Mouse (Mus musculus) heart, postnatal 0 days (tissue): ENCODE data around the gene Ncam2. TPM values are rescaled to one million over a fixed set of nuclear protein-coding genes. Genes with fewer than 3 reads are reported as not detected.
"Not testable (repeated sequence)": the region's sequence is repeated elsewhere in the genome, so short reads cannot be mapped to it uniquely, and the experiment has no call there.

Experiments
- ATAC-seq: fragments of 200-750 bp; cut with Nextera tagmentation; 2 replicates; pipeline ENCODE4 v1.8.0; 2017; ENCODE audit warnings: low read depth, moderate number of reproducible peaks, moderate library complexity; ENCODE audit not compliant: insufficient read depth
- DNase-seq: peaks from one replicate; pipeline ENCODE4 v3.0.0-alpha.2; 2016; ENCODE audit warnings: low spot score
- H3K27ac ChIP-seq: fragments of 300-500 bp; sonication (generic); 2 replicates; pipeline ENCODE4 v1.5.1; 2014; ENCODE audit warnings: low read depth, mild to moderate bottlenecking
- H3K27me3 ChIP-seq: fragments of 300-500 bp; sonication (generic); 2 replicates; pipeline ENCODE4 v1.6.1; 2014; ENCODE audit warnings: low read length, mixed read lengths; ENCODE audit not compliant: control insufficient read depth, insufficient read depth
- H3K36me3 ChIP-seq: fragments of 300-500 bp; sonication (generic); replicated peaks from 2 replicates; pipeline ENCODE4 v1.6.1; 2014; ENCODE audit warnings: low read length, mixed read lengths; ENCODE audit not compliant: control insufficient read depth, insufficient read depth
- H3K4me1 ChIP-seq: fragments of 300-500 bp; sonication (generic); 2 replicates; pipeline ENCODE4 v1.6.1; 2014; ENCODE audit warnings: antibody characterized with exemption; ENCODE audit not compliant: control insufficient read depth, insufficient read depth
- H3K4me2 ChIP-seq: fragments of 300-500 bp; sonication (generic); 2 replicates; pipeline ENCODE4 v1.6.1; 2014; ENCODE audit warnings: low read depth, mild to moderate bottlenecking, low read length, moderate library complexity
- H3K4me3 ChIP-seq: fragments of 300-500 bp; sonication (generic); 2 replicates; pipeline ENCODE4 v1.5.1; 2014; ENCODE audit warnings: low read depth, low read length
- H3K9ac ChIP-seq: fragments of 300-500 bp; sonication (generic); replicated peaks from 2 replicates; pipeline ENCODE4 v1.6.1; 2014; ENCODE audit warnings: low read depth, low read length, mixed read lengths
- H3K9me3 ChIP-seq: fragments of 300-500 bp; sonication (generic); replicated peaks from 2 replicates; pipeline ENCODE4 v1.6.1; 2016; ENCODE audit warnings: low read length; ENCODE audit not compliant: control insufficient read depth
- CTCF ChIP-seq: IDR thresholded peaks from 2 replicates; pipeline ENCODE4 v1.5.1; 2016; ENCODE audit warnings: antibody characterized with exemption, control low read depth, low read depth
- EP300 ChIP-seq: IDR thresholded peaks from 2 replicates; pipeline ENCODE4 v1.6.1; 2016; ENCODE audit warnings: antibody characterized with exemption, low read depth
- WGBS: fragments of 180-500 bp; shearing (Covaris S2); extraction: QIAGEN DNeasy Blood & Tissue Kit; methylation state at CpG from one replicate; pipeline ENCODE4 v1.1.7; 2014; 5-methylcytosine and 5-hydroxymethylcytosine counted together
- polyA plus RNA-seq: library from polyadenylated mRNA; unstranded; fragments of >200 nt; fragmentation: Nextera tagmentation; extraction: Ambion mirVana; gene quantifications from 2 replicates; pipeline ENCODE4 v1.2.1, GENCODE M21; 2015
- total RNA-seq: library from RNA; depleted of rRNA; stranded (reverse); fragments of >200 nt; gene quantifications from 2 replicates; pipeline ENCODE4 v1.2.3, GENCODE M21; 2014; ENCODE audit warnings: low replicate concordance

Ncam2 gene
- total and polyA plus RNA-seq, 2 experiments from 2014 or later, result 0.04 TPM; not detected in 1

DNA sequence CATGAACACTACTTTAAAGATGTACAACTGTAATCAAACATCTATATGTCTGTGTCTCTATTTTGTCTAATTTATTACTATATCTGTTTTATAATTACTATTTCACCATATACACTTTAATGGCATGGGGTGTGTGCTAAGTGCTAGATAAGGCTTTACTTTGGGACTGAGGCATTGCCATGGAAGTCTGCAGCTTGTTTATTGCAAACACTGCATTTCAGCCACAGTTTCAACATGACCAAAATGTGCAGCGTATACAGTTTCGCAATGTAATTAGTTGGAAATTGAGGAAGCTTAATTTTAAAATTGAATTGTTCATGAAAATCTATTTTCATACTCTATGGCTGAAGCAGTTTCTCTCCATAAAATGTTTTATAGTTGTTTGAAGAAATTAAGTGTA lies 254.0 kb downstream of the Ncam2 start:
- 81% methylated on average over 2 of the region's 2 CpGs for WGBS
- ATAC-seq, result no peak
- DNase-seq, result no peak
- Histone ChIP-seq H3K4me3 (no peak overlapping the region), H3K36me3 (no peaks in the 10 kb centered on the region), H3K27ac (no peak overlapping the region), H3K27me3 (no peaks in the 10 kb centered on the region), H3K9me3 (no peaks in the 10 kb centered on the region), H3K4me2 (no peak overlapping the region), H3K4me1 (no peaks in the 10 kb centered on the region), H3K9ac (no peak overlapping the region)
- TF ChIP-seq EP300 (no peak), CTCF (no peak)

- H3K4me1 ChIP-seq, H3K9me3 ChIP-seq, H3K27ac ChIP-seq, H3K9ac ChIP-seq, H3K27me3 ChIP-seq, H3K4me3 ChIP-seq, H3K4me2 ChIP-seq, DNase-seq, ATAC-seq, H3K36me3 ChIP-seq: not testable (repeated sequence)
- WGBS, result 71% methylated on average over 2 of the region's 2 CpGs
Measured at GRCm38 (mm10) chr16:81462731-81463130, 262.2 kb downstream of the Ncam2 start.

- Histone ChIP-seq H3K27me3 (no peaks in the 10 kb centered on the region), H3K4me2 (no peak overlapping the region), H3K36me3 (no peaks in the 10 kb centered on the region), H3K9ac (no peak overlapping the region), H3K4me1 (no peaks in the 10 kb centered on the region), H3K9me3 (no peaks in the 10 kb centered on the region), H3K4me3 (no peak overlapping the region), H3K27ac (no peak overlapping the region)
- DNase-seq, result no peak
- 38% methylated on average over 1 of the region's 1 CpGs for WGBS
- no peak for ATAC-seq
- TF ChIP-seq EP300 (no peak), CTCF (no peak)
Measured at GRCm38 (mm10) chr16:81472925-81473324, 272.4 kb downstream of the Ncam2 start.

DNA sequence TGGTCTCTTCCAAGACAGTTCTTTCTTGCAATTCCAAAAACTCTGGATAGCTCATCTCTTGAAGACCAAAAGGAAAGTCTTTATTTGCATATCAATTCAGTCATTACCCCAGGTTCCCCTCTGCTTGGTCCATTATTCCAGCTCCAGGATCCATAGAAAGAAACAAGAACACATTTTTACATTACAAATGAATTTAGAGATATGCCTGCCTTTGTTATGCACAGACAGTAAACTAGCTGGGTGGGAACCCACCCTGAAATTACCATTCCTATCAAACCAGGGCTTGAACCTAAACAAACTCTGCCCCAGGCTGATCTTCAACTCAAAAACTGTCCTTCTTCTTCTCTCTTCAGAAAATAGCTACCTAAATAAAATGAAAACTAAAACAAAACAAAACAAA lies 280.6 kb downstream of the Ncam2 start:
- TF ChIP-seq CTCF (no peak), EP300 (no peak)
- Histone ChIP-seq H3K27ac (no peak overlapping the region), H3K4me1 (no peaks in the 10 kb centered on the region), H3K9me3 (0 out of 2 replicates have a peak, but pooled peaks cover 3% of the 10 kb centered on the region), H3K36me3 (no peaks in the 10 kb centered on the region), H3K27me3 (no peaks in the 10 kb centered on the region), H3K4me2 (no peak overlapping the region), H3K9ac (no peak overlapping the region), H3K4me3 (no peak overlapping the region)
- DNase-seq (no peak), ATAC-seq (no peak)

GRCm38 (mm10) chr16:81496111-81496510 lies 295.6 kb downstream of the Ncam2 start:
- ATAC-seq, result no peak
- Histone ChIP-seq H3K9ac (no peak overlapping the region), H3K4me3 (no peak overlapping the region), H3K4me1 (no peaks in the 10 kb centered on the region), H3K36me3 (no peaks in the 10 kb centered on the region), H3K27ac (no peak overlapping the region), H3K27me3 (no peaks in the 10 kb centered on the region), H3K9me3 (0 out of 2 replicates have a peak, but pooled peaks cover 2% of the 10 kb centered on the region), H3K4me2 (no peak overlapping the region)
- TF ChIP-seq CTCF (no peak), EP300 (no peak)
- WGBS, result 45% methylated on average over 2 of the region's 2 CpGs
- DNase-seq, result no peak

- DNase-seq (no peak), ATAC-seq (no peak)
- Histone ChIP-seq H3K9ac (no peak overlapping the region), H3K36me3 (no peaks in the 10 kb centered on the region), H3K27me3 (no peaks in the 10 kb centered on the region), H3K4me3 (no peak overlapping the region), H3K4me2 (no peak overlapping the region), H3K4me1 (no peaks in the 10 kb centered on the region), H3K27ac (no peak overlapping the region), H3K9me3 (0 out of 2 replicates have a peak, but pooled peaks cover 5% of the 10 kb centered on the region)
- WGBS, result 71% methylated on average over 2 of the region's 2 CpGs
- TF ChIP-seq EP300 (no peak), CTCF (no peak)
Measured at GRCm38 (mm10) chr16:81502578-81502977, 302.1 kb downstream of the Ncam2 start.
